Mouse (Mus musculus): ENCODE results near the gene Cadm1. TPM values are rescaled to one million over a fixed set of nuclear protein-coding genes. Genes with fewer than 3 reads are reported as not detected.

The Cadm1 gene
- polyA plus RNA-seq, 1 experiment, result 1.4 TPM

- no peaks in the 10 kb centered on the region for H3K36me3 ChIP-seq (ENCODE audit: control insufficient read depth, insufficient read depth, low read length)
- 66% methylated on average over 8 of the region's 8 CpGs for WGBS
- H3K27me3 ChIP-seq (ENCODE audit: control insufficient read depth, insufficient read depth, low read length), result no peaks in the 10 kb centered on the region
- no peak overlapping the region for H3K27ac ChIP-seq (ENCODE audit: insufficient read depth, low read depth, low read length)
- no peak overlapping the region for H3K4me3 ChIP-seq (ENCODE audit: low read depth, low read length)
- no peak for TF ChIP-seq POLR2A (IDR thresholded peaks at IDR 0.05; ENCODE audit: low read depth, low read length)
- TF ChIP-seq CTCF (IDR thresholded peaks at IDR 0.05; ENCODE audit: extremely low read depth, insufficient read length, insufficient replicate concordance, low read depth, low read length), result no peak
- no peaks in the 10 kb centered on the region for H3K4me1 ChIP-seq (ENCODE audit: control insufficient read depth, insufficient read depth, insufficient read length, low read length)
Observed at GRCm38 (mm10) chr9:47891721-47892120, 361.7 kb downstream of the Cadm1 start.

GRCm38 (mm10) chr9:47892995-47893394 lies 363.0 kb downstream of the Cadm1 start:
- H3K27me3 ChIP-seq (ENCODE audit: control insufficient read depth, insufficient read depth, low read length), result no peaks in the 10 kb centered on the region
- H3K27ac ChIP-seq (ENCODE audit: insufficient read depth, low read depth, low read length), result no peak overlapping the region
- H3K4me1 ChIP-seq (ENCODE audit: control insufficient read depth, insufficient read depth, insufficient read length, low read length), result no peaks in the 10 kb centered on the region
- 82% methylated on average over 6 of the region's 6 CpGs for WGBS
- no peaks in the 10 kb centered on the region for H3K36me3 ChIP-seq (ENCODE audit: control insufficient read depth, insufficient read depth, low read length)
- no peak overlapping the region for H3K4me3 ChIP-seq (ENCODE audit: low read depth, low read length)
- TF ChIP-seq POLR2A (IDR thresholded peaks at IDR 0.05; ENCODE audit: low read depth, low read length) (no peak), CTCF (IDR thresholded peaks at IDR 0.05; ENCODE audit: extremely low read depth, insufficient read length, insufficient replicate concordance, low read depth, low read length) (no peak)

GRCm38 (mm10) chr9:47894096-47894495 lies 364.1 kb downstream of the Cadm1 start:
- 15% methylated on average over 5 of the region's 5 CpGs for WGBS
- no peaks in the 10 kb centered on the region for H3K4me1 ChIP-seq (ENCODE audit: control insufficient read depth, insufficient read depth, insufficient read length, low read length)
- TF ChIP-seq POLR2A (IDR thresholded peaks at IDR 0.05; ENCODE audit: low read depth, low read length) (no peak), CTCF (IDR thresholded peaks at IDR 0.05; ENCODE audit: extremely low read depth, insufficient read length, insufficient replicate concordance, low read depth, low read length) (no peak)

GRCm38 (mm10) chr9:47894661-47895060 lies 364.7 kb downstream of the Cadm1 start:
- Histone ChIP-seq H3K27ac (ENCODE audit: insufficient read depth, low read depth, low read length) (no peak overlapping the region), H3K4me3 (ENCODE audit: low read depth, low read length) (no peak overlapping the region), H3K4me1 (ENCODE audit: control insufficient read depth, insufficient read depth, insufficient read length, low read length) (no peaks in the 10 kb centered on the region), H3K27me3 (ENCODE audit: control insufficient read depth, insufficient read depth, low read length) (no peaks in the 10 kb centered on the region), H3K36me3 (ENCODE audit: control insufficient read depth, insufficient read depth, low read length) (no peaks in the 10 kb centered on the region)
- TF ChIP-seq CTCF (IDR thresholded peaks at IDR 0.05; ENCODE audit: extremely low read depth, insufficient read length, insufficient replicate concordance, low read depth, low read length), result no peak
- TF ChIP-seq POLR2A (IDR thresholded peaks at IDR 0.05; ENCODE audit: low read depth, low read length), result no peak
- WGBS, result 32% methylated on average over 7 of the region's 7 CpGs

More at GRCm38 (mm10) chr9:47894096-47894495, 364.1 kb downstream of the Cadm1 start:
- H3K27ac ChIP-seq (ENCODE audit: insufficient read depth, low read depth, low read length), result no peak overlapping the region
- no peaks in the 10 kb centered on the region for H3K36me3 ChIP-seq (ENCODE audit: control insufficient read depth, insufficient read depth, low read length)
- H3K27me3 ChIP-seq (ENCODE audit: control insufficient read depth, insufficient read depth, low read length), result no peaks in the 10 kb centered on the region
- H3K4me3 ChIP-seq (ENCODE audit: low read depth, low read length), result no peak overlapping the region

- 20% methylated on average over 9 of the region's 9 CpGs for WGBS
- TF ChIP-seq POLR2A (IDR thresholded peaks at IDR 0.05; ENCODE audit: low read depth, low read length), result no peak
- no peak for TF ChIP-seq CTCF (IDR thresholded peaks at IDR 0.05; ENCODE audit: extremely low read depth, insufficient read length, insufficient replicate concordance, low read depth, low read length)
- Histone ChIP-seq H3K36me3 (ENCODE audit: control insufficient read depth, insufficient read depth, low read length) (no peaks in the 10 kb centered on the region), H3K27ac (ENCODE audit: insufficient read depth, low read depth, low read length) (no peak overlapping the region), H3K27me3 (ENCODE audit: control insufficient read depth, insufficient read depth, low read length) (no peaks in the 10 kb centered on the region), H3K4me1 (ENCODE audit: control insufficient read depth, insufficient read depth, insufficient read length, low read length) (no peaks in the 10 kb centered on the region), H3K4me3 (ENCODE audit: low read depth, low read length) (no peak overlapping the region)
Observed at GRCm38 (mm10) chr9:47895121-47895520, 365.1 kb downstream of the Cadm1 start.

- H3K4me3 ChIP-seq (ENCODE audit: low read depth, low read length), result no peak overlapping the region
- WGBS, result 82% methylated on average over 10 of the region's 10 CpGs
- no peaks in the 10 kb centered on the region for H3K4me1 ChIP-seq (ENCODE audit: control insufficient read depth, insufficient read depth, insufficient read length, low read length)
- TF ChIP-seq CTCF (IDR thresholded peaks at IDR 0.05; ENCODE audit: extremely low read depth, insufficient read length, insufficient replicate concordance, low read depth, low read length) (no peak), POLR2A (IDR thresholded peaks at IDR 0.05; ENCODE audit: low read depth, low read length) (no peak)
- H3K27ac ChIP-seq (ENCODE audit: insufficient read depth, low read depth, low read length), result no peak overlapping the region
- H3K36me3 ChIP-seq (ENCODE audit: control insufficient read depth, insufficient read depth, low read length), result no peaks in the 10 kb centered on the region
- H3K27me3 ChIP-seq (ENCODE audit: control insufficient read depth, insufficient read depth, low read length), result no peaks in the 10 kb centered on the region
Observed at GRCm38 (mm10) chr9:47900734-47901133, 370.8 kb downstream of the Cadm1 start.

- H3K4me3 ChIP-seq (ENCODE audit: low read depth, low read length), result no peak overlapping the region
- H3K4me1 ChIP-seq (ENCODE audit: control insufficient read depth, insufficient read depth, insufficient read length, low read length), result no peaks in the 10 kb centered on the region
- no peaks in the 10 kb centered on the region for H3K27me3 ChIP-seq (ENCODE audit: control insufficient read depth, insufficient read depth, low read length)
- no peaks in the 10 kb centered on the region for H3K36me3 ChIP-seq (ENCODE audit: control insufficient read depth, insufficient read depth, low read length)
- TF ChIP-seq POLR2A (IDR thresholded peaks at IDR 0.05; ENCODE audit: low read depth, low read length), result no peak
- TF ChIP-seq CTCF (IDR thresholded peaks at IDR 0.05; ENCODE audit: extremely low read depth, insufficient read length, insufficient replicate concordance, low read depth, low read length), result no peak
- H3K27ac ChIP-seq (ENCODE audit: insufficient read depth, low read depth, low read length), result no peak overlapping the region
- 59% methylated on average over 7 of the region's 7 CpGs for WGBS
Observed at GRCm38 (mm10) chr9:47903661-47904060, 373.7 kb downstream of the Cadm1 start.
